Mouse (Mus musculus) naive thymus-derived CD4-positive, alpha-beta T cell, adult 5 months (primary cell): ENCODE results near the gene Olfr1302. TPM values are rescaled to one million over a fixed set of nuclear protein-coding genes. Genes with fewer than 3 reads are reported as not detected.

Experiments used
- polyA plus RNA-seq: library from polyadenylated mRNA; unstranded; fragments of 100-300 nt; shearing (Covaris generic); gene quantifications from one replicate; pipeline ENCODE4 v1.2.1, GENCODE M21; 2017

The Olfr1302 gene
- not detected for polyA plus RNA-seq

GRCm38 (mm10) chr2:111777129-111777528 lies at the start of gene Olfr1302:
Olfr1302 (plus strand) TSS chr2:111777429.

GRCm38 (mm10) chr2:111750706-111751105 lies 26.5 kb upstream of the Olfr1302 start, which contains the start of gene Olfr1301:
Olfr1301 (plus strand) TSS chr2:111751006.

DNA sequence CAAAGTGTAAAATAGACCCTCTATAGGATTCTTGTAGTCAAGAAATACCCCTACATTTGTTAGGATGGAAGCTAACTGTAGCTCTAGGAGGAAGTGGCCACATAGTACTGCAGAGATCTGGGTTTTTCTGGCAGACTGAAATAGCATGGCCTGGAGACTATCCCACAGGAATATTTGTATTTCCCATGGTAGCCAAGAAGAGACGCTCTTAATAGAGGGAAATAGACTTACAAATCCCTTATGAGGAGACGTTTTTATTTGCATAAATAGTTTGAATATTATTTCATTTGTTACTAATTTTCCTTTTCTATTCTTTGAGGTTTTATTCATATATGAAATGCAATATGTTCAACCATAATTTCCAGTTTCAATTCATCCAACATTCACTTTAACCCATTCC lies 43.0 kb downstream of the Olfr1302 start, which contains the start of gene Olfr1303:
Olfr1303 (minus strand) TSS at position 101 of the 400 bp plus-strand sequence.

Other genes with a start within 250 kb of the Olfr1302 start
- not detected for gene Olfr1294, start 237.1 kb upstream of the Olfr1302 start, polyA plus RNA-seq
- gene Olfr1295, start 207.7 kb upstream of the Olfr1302 start, polyA plus RNA-seq: not detected
- gene Olfr1297, start 150.9 kb upstream of the Olfr1302 start, polyA plus RNA-seq: not detected
- not detected for gene Olfr1298, start 128.2 kb upstream of the Olfr1302 start, polyA plus RNA-seq
- gene Olfr1299, start 116.0 kb upstream of the Olfr1302 start, polyA plus RNA-seq: not detected
- 0.10 TPM for gene Olfr1301, start 26.4 kb upstream of the Olfr1302 start, polyA plus RNA-seq
- not detected for gene Olfr1303, start 42.9 kb downstream of the Olfr1302 start, polyA plus RNA-seq
- not detected for gene Olfr1305, start 99.7 kb downstream of the Olfr1302 start, polyA plus RNA-seq
- not detected for gene Olfr1306, start 138.8 kb downstream of the Olfr1302 start, polyA plus RNA-seq
- 0.05 TPM for gene Olfr1307, start 172.0 kb downstream of the Olfr1302 start, polyA plus RNA-seq
- not detected for gene Olfr1308, start 187.5 kb downstream of the Olfr1302 start, polyA plus RNA-seq
- not detected for gene Olfr1309, start 212.9 kb downstream of the Olfr1302 start, polyA plus RNA-seq
- not detected for gene Olfr1310, start 235.3 kb downstream of the Olfr1302 start, polyA plus RNA-seq
- not detected for gene Olfr1311, start 247.0 kb downstream of the Olfr1302 start, polyA plus RNA-seq